Mouse (Mus musculus) adipocyte (in vitro differentiated cells): ENCODE data around the gene Rab11fip5.

Experiments
- DNase-seq: peaks from one replicate; pipeline ENCODE4 v3.0.0-alpha.2; 2016; ENCODE audit warnings: low spot score

Gene Rab11fip5

GRCm38 (mm10) chr6:85348133-85348532, 26.3 kb downstream of the Rab11fip5 start:
- no peak for DNase-seq

- DNase-seq: peak; percentile 96
Observed at GRCm38 (mm10) chr6:85346028-85346634, 28.3 kb downstream of the Rab11fip5 start.

GRCm38 (mm10) chr6:85344929-85345328, 29.5 kb downstream of the Rab11fip5 start:
- no peak for DNase-seq

- DNase-seq: peak; percentile 63
Observed at GRCm38 (mm10) chr6:85343027-85343426, 31.4 kb downstream of the Rab11fip5 start.

- DNase-seq: no peak
Observed at GRCm38 (mm10) chr6:85341814-85342501, 32.5 kb downstream of the Rab11fip5 start.

GRCm38 (mm10) chr6:85340184-85340583, 34.2 kb downstream of the Rab11fip5 start:
- DNase-seq: no peak

- peak; percentile 43 for DNase-seq
Observed at GRCm38 (mm10) chr6:85339273-85339901, 35.0 kb downstream of the Rab11fip5 start.

- DNase-seq: no peak
Observed at GRCm38 (mm10) chr6:85336944-85337343, 37.5 kb downstream of the Rab11fip5 start.

- DNase-seq: no peak
Observed at GRCm38 (mm10) chr6:85335352-85335751, 39.1 kb downstream of the Rab11fip5 start.

GRCm38 (mm10) chr6:85334851-85335250, 39.6 kb downstream of the Rab11fip5 start:
- DNase-seq: peak; percentile 74

- DNase-seq: no peak
Observed at GRCm38 (mm10) chr6:85334251-85334650, 40.2 kb downstream of the Rab11fip5 start.

- no peak for DNase-seq
Observed at GRCm38 (mm10) chr6:85333732-85334131, 40.7 kb downstream of the Rab11fip5 start.

GRCm38 (mm10) chr6:85333000-85333669, 41.3 kb downstream of the Rab11fip5 start, which contains the start of gene Sfxn5:
TSS of gene Sfxn5 (minus strand) at chr6:85333422.
- DNase-seq: peak; percentile 96

- DNase-seq: no peak
Observed at GRCm38 (mm10) chr6:85332351-85332999, 42.0 kb downstream of the Rab11fip5 start.

GRCm38 (mm10) chr6:85331736-85332135, 42.7 kb downstream of the Rab11fip5 start:
- no peak for DNase-seq

- no peak for DNase-seq
Observed at GRCm38 (mm10) chr6:85331221-85331735, 43.2 kb downstream of the Rab11fip5 start.

GRCm38 (mm10) chr6:85329666-85330185, 44.7 kb downstream of the Rab11fip5 start:
- no peak for DNase-seq

GRCm38 (mm10) chr6:85326564-85326963, 47.9 kb downstream of the Rab11fip5 start:
- no peak for DNase-seq

GRCm38 (mm10) chr6:85325109-85325508, 49.3 kb downstream of the Rab11fip5 start:
- DNase-seq: peak; percentile 33

- no peak for DNase-seq
Observed at GRCm38 (mm10) chr6:85320445-85320866, 54.0 kb downstream of the Rab11fip5 start.

- no peak for DNase-seq
Observed at GRCm38 (mm10) chr6:85316211-85316610, 58.2 kb downstream of the Rab11fip5 start.
